In the genomic region with DNA sequence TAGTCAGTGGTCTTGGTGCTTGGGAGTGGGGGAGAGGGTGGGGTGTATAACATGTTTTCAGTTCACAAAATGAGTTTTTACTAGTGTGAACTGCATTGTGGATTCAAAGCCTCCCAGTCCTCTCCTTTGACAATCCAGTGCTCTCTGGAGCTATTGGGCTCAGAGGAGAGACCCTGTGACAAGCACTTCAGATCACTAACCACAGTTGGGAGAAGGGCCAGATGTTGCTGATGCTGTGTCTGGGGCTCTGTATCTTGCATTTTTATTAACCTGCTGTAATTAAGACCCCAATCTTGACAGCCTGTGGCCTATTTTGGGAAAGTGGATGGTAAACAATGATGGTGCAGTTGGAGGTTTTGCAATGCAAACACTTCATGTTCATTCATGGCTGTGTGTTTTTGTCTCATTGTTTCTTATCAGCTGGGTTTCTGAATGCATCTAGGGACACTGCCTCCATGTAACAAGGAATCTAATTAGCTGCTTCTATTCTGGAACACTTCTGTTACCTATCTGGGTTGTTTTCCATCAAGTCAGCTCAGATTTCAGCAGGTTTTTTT, we compare ENCODE assay signal across 20 mouse cellular contexts.
A peak's percentile ranks its signal among the peaks of the same experiment; 100 is the strongest.
DNase-seq lines count a peak whose midpoint lies in the region; ATAC-seq lines count a peak whose summit lies in the region.
"Had no signal": no experiment of that assay in that cellular context is flagged by ENCODE, and none has a peak within 500 bp of the region (broad histone marks: within the 10 kb centered on the region; RNA-seq: fewer than 3 reads in every experiment).

No protein-coding gene starts in this region.

- no peak overlapping the region for H3K9ac ChIP-seq in neural tube, embryonic 14.5 days (replicated peaks; ENCODE audit: low read depth, low read length)
- H3K9ac ChIP-seq in neural tube, embryonic 15.5 days (replicated peaks) = no peak overlapping the region
- H3K9ac ChIP-seq in forebrain, embryonic 15.5 days (replicated peaks) = no peak overlapping the region
- H3K9ac ChIP-seq: embryonic facial prominence, embryonic 12.5 days; hindbrain, embryonic 15.5 days had no signal

- peak; percentile 31; the same call in 1 of the 2 replicates for ATAC-seq in frontal cortex, adult (ENCODE audit: low TSS enrichment)
- ATAC-seq in neural tube, embryonic 14.5 days (ENCODE audit: low read depth) = peak; percentile 38; the same call in 1 of the 2 replicates
- no peak for ATAC-seq in neural tube, embryonic 15.5 days (ENCODE audit: low FRiP score)
- peak; percentile 86 for ATAC-seq in forebrain, embryonic 15.5 days (replicated peaks)
- ATAC-seq: activated CD4-positive, CD25-positive, alpha-beta regulatory T cell, adult 4 months; intestine, embryonic 16.5 days; Patski had no signal

- no peak overlapping the region for H3K4me2 ChIP-seq in neural tube, embryonic 14.5 days (ENCODE audit: low read depth, low read length)
- H3K4me2 ChIP-seq in neural tube, embryonic 15.5 days = no peak overlapping the region
- H3K4me2 ChIP-seq in forebrain, embryonic 15.5 days (replicated peaks) = no peak overlapping the region
- H3K4me2 ChIP-seq: embryonic facial prominence, embryonic 12.5 days; heart, embryonic 11.5 days; hindbrain, embryonic 15.5 days had no signal

- DNase-seq in frontal cortex, adult 2 months (ENCODE audit: extremely low spot score in 1 of 2, low spot score in 1 of 2) = no peak
- DNase-seq in right cerebral cortex, postnatal 25 days = no peak
- no peak for DNase-seq in left cerebral cortex, postnatal 4 days
- DNase-seq: adrenal gland, postnatal 25 days; cerebellum, adult 11-12 months; cerebellum, adult 9-10 months; cerebellum, postnatal 25 days; gastrocnemius, postnatal 14 days; heart, adult 2 months had no signal

- intact Hi-C loops in left cerebral cortex, postnatal 4 days (cut with DNase I) = no loop called here

- H3K4me3 ChIP-seq in neural tube, embryonic 14.5 days (ENCODE audit: low read depth, low read length) = no peak overlapping the region
- no peak overlapping the region for H3K4me3 ChIP-seq in neural tube, embryonic 15.5 days (replicated peaks)
- H3K4me3 ChIP-seq in forebrain, embryonic 15.5 days = no peak overlapping the region
- H3K4me3 ChIP-seq: embryonic facial prominence, embryonic 12.5 days; heart, adult 2 months; hindbrain, embryonic 15.5 days had no signal

- no peaks in the 10 kb centered on the region for H3K4me1 ChIP-seq in neural tube, embryonic 14.5 days (ENCODE audit: control insufficient read depth, insufficient read depth, low read length)
- no peaks in the 10 kb centered on the region for H3K4me1 ChIP-seq in neural tube, embryonic 15.5 days
- H3K4me1 ChIP-seq in forebrain, embryonic 15.5 days = peaks cover 11% of the 10 kb centered on the region
- H3K4me1 ChIP-seq: embryonic facial prominence, embryonic 12.5 days; hindbrain, embryonic 15.5 days had no signal

- no peaks in the 10 kb centered on the region for H3K9me3 ChIP-seq in neural tube, embryonic 14.5 days (ENCODE audit: control insufficient read depth, low read length)
- no peaks in the 10 kb centered on the region for H3K9me3 ChIP-seq in neural tube, embryonic 15.5 days (replicated peaks)
- no peaks in the 10 kb centered on the region for H3K9me3 ChIP-seq in forebrain, embryonic 15.5 days
- H3K9me3 ChIP-seq: embryonic facial prominence, embryonic 12.5 days; hindbrain, embryonic 15.5 days had no signal

- H3K27ac ChIP-seq in neural tube, embryonic 14.5 days (ENCODE audit: low read depth, low read length) = no peak overlapping the region
- no peak overlapping the region for H3K27ac ChIP-seq in neural tube, embryonic 15.5 days (replicated peaks)
- H3K27ac ChIP-seq in forebrain, embryonic 15.5 days (replicated peaks) = no peak overlapping the region
- H3K27ac ChIP-seq: embryonic facial prominence, embryonic 12.5 days; heart, adult 2 months; hindbrain, embryonic 15.5 days had no signal

- no peaks in the 10 kb centered on the region for H3K27me3 ChIP-seq in neural tube, embryonic 14.5 days (ENCODE audit: control insufficient read depth, insufficient read depth, low read length)
- H3K27me3 ChIP-seq in neural tube, embryonic 15.5 days (replicated peaks) = no peaks in the 10 kb centered on the region
- H3K27me3 ChIP-seq in forebrain, embryonic 15.5 days = no peaks in the 10 kb centered on the region
- H3K27me3 ChIP-seq: CH12.LX; embryonic facial prominence, embryonic 12.5 days; hindbrain, embryonic 15.5 days had no signal

- H3K36me3 ChIP-seq in neural tube, embryonic 14.5 days (ENCODE audit: control insufficient read depth, insufficient read depth, low read length) = no peaks in the 10 kb centered on the region
- H3K36me3 ChIP-seq in neural tube, embryonic 15.5 days = no peaks in the 10 kb centered on the region
- H3K36me3 ChIP-seq in forebrain, embryonic 15.5 days = no peaks in the 10 kb centered on the region
- H3K36me3 ChIP-seq: embryonic facial prominence, embryonic 12.5 days; hindbrain, embryonic 15.5 days had no signal
